Mouse (Mus musculus) ovary, postnatal 10 days (tissue): ENCODE measurements at regions not wholly inside any gene's neighbourhood (a gene's known extent, or its start where the extent isn't known, plus 50 kb on each side); places are given as distances from the start of the nearest gene placed in this dataset.

Experiments
- DNase-seq: peaks from one replicate; pipeline ENCODE4 v3.0.0; 2022; ENCODE audit warnings: low spot score

DNA sequence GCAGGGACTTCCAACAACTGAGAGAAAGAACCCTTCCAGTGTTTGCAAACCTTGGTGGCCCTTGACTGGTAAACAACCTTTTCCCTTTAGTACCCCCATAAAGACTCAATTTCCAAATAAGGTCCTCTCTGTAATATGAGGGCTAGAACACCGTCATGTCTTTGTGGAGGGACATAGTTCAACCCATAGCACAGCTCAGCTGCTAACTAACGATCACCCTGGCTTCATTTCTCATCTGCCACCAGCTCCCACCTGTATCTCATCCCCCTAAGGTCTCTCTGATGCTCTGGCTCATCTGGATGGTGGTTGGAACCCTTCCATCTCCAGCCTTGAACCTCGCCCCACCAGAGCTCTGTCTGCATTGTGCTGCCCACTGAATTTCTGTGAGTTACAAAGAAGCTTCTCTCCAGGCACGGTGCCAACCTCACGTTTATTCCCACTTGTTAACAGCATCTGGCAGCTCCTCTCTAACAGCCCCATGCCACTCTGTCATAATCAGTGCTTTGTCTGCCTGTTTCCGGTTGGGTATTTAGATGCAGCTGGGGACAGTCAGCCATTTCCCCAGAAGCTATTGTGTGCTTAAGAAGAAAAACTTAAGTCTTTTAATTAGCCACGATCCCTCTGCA lies 137.0 kb upstream of the Cdh5 start:
- DNase-seq: no peak

DNA sequence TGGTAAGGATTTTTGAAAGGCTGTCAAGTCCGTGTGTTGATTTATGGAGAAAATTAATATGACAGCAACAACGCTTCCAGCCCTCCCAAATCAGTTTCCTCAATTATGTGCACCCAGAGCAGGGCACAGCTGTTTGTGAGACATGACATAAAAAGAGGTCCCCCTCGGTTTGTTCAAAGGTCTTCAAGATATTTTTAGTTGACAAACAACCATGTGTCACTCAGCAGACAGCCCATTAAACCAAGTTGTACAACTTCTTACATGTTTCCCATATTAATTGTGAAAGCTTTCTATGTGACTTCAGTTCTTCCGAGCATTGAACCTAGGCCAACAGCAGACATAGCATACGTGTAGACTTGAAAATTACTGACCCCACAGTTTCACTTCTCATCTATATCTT lies 131.5 kb upstream of the Cdh5 start:
- no peak for DNase-seq

DNA sequence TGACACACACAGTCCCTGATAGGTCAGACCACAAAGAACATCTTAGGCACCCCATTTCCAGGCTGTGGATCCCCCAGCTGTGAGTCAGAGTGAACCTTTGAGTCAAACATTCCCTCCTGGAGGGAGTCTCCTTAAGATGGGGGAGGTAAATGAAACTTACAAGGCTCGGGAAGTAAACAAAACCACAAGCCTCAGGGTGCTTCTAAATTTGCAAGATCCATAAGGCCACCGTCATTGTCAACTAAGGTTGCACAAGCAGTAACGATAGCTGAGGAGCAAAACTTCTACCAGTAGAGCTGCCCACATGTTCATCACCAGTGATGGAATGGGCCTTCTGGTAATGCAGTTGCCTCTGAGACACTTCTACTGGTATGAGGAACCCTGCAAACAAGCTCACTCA lies 130.9 kb upstream of the Cdh5 start:
- DNase-seq: no peak

DNA sequence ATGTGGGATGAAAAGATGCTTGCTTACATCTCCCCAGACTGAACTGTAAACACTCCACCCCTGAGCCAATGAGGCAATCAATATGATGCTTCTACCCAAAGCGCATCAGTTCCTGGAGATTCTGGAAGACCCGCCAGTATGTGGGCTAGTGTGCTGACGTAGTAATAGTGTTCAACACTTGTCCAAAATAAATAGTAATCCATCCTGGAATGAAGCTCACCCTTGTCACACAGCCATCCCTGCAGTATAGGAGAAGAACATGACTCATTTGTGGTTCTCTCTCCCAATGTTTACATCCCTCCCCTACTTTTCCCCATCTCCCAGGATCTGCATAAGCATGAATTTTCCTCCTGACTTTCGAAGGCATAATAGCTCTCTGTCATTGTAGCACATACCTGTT lies 130.5 kb upstream of the Cdh5 start:
- DNase-seq: no peak

DNA sequence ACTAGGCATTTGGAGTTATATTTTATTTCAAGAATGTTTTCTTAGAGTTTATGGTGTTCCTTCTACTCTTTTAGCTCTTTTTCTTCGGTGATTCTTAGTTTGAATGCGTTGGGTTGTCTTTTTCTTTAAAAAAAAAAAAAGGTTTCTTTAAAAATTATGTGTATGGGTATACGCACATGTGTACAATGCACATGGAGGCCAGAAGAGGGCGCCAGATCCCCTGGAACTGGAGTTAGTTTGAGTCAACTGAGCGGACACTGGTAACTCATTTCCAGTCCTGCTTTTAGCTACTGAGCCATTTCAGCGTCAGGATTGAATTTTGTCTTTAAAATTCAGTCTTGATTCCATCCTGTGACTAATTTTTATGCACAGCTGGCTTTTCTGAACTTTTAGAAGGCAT lies 124.9 kb upstream of the Cdh5 start:
- DNase-seq: no peak

DNA sequence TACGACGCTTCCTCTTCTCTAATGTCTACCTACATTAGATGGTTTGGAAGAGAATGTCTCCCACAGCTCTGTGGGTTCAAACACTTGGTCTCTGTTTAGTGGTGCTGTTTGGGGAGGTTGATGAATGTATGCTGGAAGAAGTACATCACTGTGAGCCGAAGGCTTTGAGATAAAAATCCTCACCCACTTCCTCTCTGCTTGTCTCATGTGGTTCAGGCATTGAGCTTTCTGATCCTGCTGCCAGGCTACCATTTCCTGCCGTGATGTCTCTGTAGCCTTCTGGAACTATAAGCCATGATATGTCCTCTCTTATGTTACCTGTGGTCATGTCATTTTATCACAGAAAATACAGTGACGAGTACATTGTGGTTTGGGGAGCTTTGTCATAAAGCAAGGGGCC lies 122.5 kb upstream of the Cdh5 start:
- DNase-seq: no peak

DNA sequence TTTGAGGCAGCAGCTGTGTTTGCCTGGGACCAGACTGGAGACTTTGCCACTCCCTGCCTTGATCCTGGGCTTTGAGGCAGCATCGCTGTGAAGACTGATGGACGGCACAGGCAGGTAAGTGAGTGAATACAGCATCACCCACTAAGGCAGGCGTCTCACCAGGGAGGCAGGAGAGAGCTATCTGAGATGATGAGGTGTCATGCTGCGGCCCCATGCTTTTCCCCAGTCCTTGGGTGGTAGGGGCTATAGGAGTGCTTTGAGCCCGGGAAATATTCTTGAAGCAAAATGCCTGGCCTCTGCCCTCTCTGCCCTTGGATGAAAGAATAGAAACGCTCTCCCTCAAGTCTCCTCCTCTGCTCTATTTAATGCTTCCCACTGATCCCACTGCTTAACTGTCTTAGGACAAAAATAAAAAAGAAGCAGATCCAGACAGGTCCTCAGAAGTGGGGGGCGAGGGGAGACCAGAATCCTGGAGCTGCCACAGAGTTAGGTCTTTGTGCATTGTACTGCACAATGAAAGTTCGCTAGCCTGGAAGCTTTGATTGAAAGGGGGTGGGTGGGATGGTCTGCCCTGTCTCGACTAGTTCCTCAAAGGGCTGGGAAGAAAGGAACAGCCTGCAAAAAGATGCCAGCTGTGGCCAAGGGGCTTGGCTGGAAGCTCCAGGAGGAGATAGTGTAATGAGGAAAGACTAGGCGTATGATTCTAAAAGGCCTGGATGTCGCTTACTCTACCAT lies 117.4 kb upstream of the Cdh5 start:
- no peak for DNase-seq

DNA sequence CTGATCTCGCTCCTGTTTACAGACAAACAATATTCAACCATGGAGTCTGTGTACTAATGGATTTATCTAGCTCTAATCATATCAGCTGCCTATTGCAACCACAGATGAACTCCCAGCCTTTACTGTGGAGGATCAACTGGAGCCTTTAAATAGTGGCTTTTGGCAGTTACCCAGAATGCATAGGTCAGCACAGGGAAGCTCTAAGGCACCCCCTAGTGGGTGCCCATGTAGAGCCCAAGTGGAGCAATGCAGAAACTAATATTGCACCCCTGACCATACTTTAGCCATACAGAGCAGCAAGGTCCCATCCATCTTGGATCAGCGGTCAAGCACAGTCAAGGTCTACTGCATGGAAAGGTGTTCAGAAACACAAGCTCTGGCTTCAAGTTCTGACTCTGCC lies 115.8 kb upstream of the Cdh5 start:
- DNase-seq: no peak

DNA sequence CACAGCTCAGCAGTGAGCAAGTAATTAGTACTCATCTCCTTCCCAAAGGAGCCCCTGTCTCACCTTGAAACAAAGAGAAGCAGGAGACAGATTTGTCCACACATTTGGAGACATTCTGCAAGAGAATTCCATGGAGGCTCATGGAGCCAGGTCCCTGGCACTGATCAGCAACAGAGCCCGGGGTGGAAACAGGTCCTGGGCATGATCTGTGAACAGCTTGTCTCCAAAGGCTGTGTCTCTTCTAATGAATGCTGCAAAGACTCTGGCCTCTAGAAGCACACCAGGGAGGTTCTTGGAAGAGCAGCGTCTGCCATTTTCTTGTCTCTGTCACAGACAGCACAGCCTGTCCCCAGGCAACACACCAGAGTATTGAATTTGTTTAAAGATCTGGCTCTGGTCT lies 107.5 kb upstream of the Cdh5 start:
- DNase-seq: no peak

DNA sequence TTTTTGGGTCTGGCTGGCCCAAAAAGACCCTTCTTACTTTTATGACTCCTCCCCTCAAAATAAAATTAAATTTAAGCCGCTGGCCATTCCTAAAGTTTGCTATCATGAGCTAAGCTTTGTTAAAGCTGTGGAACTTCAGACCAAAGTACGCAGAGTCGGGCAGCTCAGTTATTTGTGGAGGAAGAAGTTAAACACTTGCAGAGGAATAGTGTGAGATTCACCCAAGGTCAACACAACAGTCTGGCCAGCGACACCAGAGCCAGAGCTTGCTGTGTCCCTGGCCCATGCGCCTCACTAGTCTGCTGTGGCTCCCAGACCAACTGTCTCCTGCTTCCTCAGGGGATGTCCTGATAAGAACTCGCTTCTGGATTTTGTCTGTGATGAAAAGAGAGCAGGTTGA lies 103.3 kb upstream of the Cdh5 start:
- DNase-seq: no peak

DNA sequence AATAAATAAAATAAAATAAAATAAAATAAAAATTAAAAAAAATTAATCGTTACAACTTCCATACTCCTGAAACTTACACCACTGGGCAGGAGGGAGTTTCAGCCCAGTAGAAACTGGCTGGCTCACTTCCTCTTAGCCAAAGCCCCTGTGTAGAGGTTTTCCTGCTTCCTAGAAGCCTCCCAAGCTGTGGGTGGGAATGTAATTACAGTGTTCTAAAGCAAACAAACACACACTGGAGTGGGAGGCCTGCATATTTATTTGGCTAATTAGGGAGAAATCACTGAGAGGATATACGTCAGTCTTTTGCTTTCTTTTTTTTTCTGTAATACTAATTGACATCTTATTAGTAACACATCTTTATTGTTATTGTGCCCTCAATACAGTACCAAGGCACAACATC lies 94.2 kb upstream of the Cdh5 start:
- DNase-seq: no peak

DNA sequence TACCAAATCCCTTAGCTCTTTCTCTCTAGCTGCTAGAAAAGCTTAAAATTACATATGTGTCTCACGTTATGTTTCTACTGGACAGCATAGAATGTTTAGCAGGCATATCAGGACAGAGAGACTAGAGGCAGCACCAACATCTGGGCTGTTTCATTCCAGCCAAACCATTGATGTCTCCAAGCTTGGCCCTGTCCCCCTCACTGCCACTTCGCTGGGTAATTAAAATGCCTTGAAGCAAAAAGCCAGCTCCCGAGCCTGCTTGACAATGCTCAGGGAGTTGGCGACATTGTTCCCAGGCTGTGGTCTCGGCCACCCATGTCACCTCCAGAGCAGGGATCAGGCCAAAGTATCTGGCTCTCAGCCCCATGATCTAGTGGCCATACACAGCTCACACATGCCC lies 92.7 kb upstream of the Cdh5 start:
- DNase-seq: no peak

DNA sequence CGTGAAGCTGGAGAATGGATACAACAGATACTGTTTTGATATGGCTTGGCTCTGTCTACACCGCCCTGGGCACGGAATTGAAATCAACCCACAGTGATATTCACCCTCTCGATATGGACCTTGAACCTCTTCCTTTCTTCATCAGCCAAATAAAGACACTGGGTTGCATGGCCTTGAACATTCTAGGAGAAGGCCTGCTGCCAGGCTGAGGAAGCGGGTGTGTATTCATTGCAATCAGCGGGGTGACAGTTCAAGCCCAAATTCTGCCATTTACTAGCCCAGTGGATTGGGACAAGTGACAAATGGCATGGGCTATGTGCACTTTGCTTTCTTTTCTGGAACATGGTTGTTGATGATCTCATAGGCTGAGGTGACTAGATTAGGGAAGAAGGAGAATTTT lies 92.1 kb upstream of the Cdh5 start:
- no peak for DNase-seq

DNA sequence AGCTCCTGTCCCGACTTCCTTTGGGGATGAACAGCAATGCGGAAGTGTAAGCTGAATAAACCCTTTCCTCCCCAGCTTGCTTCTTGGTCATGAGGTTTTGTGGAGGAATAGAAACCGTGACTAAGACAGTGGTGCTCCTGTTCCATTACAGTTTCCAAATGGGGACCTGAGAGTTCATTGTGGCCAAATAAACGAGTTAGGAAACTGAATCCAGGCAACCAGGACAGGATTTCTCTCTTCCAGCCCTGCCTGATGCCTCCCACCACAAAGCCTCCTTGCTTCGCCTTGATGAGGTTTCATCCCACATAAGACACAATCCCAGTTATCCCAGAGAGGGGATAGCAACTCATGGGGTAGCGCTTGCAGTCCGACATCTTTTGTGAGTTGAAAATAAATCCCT lies 79.2 kb upstream of the Cdh5 start:
- no peak for DNase-seq

DNA sequence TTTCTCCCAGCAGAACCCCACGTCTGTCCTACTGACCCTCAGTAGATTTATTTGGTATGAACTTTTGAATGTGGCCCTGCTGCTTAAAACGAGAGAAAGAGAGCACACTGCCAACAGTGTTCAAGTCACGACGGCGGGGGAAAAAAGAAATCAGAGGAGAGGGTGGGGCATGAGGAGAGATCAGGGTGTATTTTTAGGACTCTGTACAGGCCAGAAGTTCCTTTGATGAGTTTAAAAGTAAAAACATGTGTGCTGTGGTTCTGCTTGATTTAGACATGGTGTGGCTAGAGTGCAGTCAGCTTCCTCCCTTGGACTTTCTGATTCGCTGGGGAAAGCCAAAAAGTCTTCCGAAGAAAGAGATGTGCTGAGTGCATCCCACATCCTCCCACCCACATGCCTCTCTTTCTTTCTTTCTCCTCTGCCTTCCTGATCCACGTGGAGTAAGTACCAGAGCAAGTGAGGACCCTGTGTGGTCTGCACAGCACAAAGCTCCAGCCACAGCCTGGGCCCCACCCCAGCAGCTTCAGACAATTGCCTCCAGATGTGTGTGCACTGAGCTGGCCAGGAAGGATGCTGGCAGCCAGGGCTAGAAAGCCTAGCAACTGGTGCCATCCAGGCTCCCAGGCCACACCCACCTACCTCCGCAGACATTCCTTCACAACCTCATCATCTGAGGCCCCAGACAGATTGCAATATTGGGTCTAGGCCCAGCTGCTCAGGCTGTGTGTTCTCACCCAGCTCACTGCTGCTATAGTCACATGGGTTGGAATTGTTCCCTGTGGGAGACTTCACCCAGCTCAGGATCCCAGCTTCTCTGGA lies 78.5 kb upstream of the Cdh5 start:
- DNase-seq: no peak

DNA sequence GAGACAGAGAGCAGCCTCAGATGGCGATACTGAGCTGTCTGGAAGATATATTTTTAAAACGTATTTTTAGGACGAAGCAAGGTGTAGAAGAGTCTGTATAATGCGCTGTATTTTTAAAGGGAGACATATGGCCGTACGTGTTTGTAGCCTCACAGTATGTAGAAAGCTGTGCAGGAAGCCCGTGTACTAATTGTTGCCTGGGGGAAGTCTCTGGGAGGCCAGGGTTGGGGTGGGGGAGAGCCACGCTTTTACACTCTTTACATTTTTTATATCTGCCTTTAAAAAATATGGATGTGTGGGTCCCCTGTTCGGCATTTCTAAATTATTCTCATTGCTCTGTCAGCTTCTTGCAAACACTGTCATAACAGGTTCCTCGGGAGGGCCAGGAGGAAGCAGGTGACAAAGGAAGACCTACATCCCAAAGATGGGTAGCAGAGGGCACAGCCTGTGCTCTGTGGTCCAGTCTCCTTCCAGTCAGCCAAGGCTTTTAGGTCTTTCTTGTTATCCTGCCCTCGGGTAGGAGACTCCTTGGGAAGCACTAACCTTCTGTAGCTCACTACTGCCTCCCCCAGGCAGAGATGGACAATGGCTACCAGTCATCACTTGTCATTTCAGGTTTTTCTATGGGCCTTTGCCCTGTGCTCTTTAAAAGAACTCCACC lies 74.1 kb upstream of the Cdh5 start:
- no peak for DNase-seq

DNA sequence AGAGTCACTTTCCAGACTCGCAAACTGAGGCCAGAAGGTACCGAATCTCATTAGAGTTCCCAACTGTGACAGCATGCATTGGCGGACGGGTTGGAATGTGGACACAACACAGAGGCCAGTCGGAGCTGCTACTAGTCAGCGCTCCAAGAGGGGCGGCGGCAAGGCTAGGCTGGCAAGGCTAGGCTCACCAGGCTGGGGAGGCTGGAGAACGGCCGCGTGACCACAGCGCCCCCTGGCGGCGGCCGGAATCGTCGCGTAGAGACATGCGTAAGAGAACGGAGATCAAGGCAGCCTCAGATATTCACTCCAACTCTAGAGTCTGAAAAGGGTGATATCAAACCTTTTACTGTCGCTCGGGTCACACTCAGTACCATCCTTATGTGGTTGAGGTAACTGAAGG lies 72.8 kb upstream of the Cdh5 start:
- peak; percentile 73 for DNase-seq

DNA sequence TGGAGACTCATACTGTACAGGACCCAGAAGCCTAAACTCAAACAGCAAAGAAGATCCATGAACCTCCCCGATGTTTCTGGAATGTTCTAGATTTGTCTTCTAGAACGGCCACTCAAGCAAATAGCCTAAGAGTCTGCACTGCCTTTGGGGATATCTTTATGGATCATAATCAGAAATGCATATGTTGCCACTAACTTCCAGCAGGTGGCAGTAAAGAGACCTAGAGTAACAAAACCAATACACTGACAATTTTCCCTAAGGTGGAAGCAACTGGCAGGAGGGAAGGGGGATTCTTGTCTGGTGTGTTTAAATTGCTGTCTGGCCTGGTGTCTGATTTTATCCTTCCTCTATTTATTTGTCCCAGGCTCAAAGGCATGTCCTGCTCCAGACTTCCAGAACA lies 69.2 kb upstream of the Cdh5 start:
- DNase-seq: no peak

DNA sequence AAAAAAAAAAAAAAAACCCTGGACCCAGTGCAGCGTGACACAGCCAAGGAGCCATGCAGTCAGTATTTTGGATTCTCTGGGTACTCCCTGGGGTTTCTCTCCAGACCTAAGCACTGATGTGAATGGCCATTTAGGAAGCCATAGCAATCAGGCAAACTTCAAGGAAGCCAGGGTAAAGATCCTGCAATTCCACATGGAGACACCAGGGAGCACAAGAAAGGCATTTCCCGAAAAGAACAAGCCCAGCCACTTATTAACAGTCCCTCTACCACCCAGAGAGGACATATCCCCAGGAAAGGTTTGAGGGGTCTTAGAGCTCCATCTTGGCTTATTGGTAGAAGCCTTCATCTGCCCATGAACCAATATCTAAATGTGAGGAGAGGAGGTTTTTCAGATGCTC lies 68.3 kb upstream of the Cdh5 start:
- no peak for DNase-seq

DNA sequence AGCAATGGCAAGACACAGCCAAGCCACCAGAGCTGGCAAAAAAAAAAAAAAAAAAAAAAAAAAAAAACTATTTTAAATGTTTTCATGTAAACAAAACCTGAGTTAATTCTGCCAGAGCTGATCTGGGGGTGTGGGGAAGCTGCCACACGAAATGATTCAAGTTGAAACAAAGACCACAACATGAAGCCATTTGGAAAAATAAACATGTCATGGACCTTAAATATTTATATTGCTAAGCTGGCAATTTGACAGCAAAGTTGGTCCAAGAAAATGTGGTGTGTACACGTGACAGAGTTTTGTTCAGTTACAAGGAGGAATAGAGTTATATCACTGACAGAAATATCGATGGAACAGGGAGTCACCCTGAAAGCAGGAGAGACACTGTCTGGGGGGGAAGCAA lies 67.1 kb upstream of the Cdh5 start:
- DNase-seq: no peak

DNA sequence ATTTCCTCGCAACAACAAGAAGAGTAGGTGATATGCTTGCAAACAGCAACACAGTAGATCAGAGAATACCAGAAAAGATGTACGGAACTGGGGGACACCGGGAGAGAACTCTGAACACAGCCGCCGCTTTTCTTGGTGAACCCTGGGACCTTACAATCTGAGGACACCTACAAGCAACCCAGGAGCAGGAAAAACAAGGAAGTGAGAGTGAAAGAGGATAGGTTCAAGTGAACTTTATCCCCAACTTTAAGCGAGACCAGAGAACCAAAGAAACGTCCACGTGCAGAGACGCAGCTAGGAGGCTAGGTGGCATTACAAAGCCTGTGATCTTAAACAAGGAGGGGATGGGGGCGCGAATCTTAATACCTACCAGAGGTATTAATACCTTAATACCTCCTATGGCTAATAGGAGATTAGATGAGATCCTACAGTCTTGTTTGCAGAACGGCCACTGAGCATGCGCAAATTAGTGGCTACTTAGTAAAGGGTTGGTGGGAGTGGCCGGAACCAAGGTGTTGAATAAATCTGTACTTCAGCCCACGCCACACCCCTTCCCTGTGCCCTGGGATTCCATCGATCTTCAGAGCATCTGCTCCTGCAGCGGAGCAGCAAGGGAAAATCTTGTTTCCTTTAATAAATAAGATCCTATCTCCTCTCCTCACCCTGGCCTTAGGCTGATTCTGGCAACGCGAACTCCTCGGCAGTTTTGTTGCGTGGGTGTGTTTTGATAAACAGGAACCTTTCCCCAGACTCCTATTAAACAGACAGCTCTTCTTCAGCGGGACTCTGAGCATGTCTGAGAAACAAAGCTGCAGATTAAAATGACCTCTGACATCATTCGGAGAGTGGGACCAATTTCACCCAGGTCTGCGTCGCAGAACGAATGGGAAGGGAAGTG lies 64.6 kb upstream of the Cdh5 start:
- DNase-seq: no peak

DNA sequence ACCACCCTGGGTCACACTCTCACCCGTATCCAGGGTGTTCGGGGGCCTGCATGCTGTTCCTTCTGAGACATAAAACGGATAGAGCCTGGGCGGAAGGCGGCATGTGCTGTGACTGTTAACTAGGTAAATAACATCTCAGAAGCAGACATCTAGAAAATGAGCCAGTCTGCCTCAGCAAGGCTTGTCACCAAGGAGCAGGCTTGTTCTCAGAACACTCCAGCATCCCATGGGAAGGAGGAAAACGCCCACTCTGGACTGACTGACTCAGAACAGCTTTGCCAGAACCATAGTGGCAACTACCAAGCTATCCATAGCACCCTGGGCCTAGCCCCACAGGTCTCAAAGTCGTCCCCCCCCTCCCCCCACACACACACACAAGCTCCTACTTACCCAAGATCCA lies 63.8 kb upstream of the Cdh5 start:
- DNase-seq: no peak
